Mouse (Mus musculus): ENCODE measurements around the gene Basp1. TPM values are rescaled to one million over a fixed set of nuclear protein-coding genes. Genes with fewer than 3 reads are reported as not detected.
"Not testable (repeated sequence)": the region's sequence is repeated elsewhere in the genome, so short reads cannot be mapped to it uniquely, and the experiment has no call there.

The Basp1 gene
- polyA plus RNA-seq (2011; ENCODE audit: insufficient read depth, insufficient read length, low replicate concordance, missing spikeins), result 4.5 and 6.5 TPM in 2 replicates

DNA sequence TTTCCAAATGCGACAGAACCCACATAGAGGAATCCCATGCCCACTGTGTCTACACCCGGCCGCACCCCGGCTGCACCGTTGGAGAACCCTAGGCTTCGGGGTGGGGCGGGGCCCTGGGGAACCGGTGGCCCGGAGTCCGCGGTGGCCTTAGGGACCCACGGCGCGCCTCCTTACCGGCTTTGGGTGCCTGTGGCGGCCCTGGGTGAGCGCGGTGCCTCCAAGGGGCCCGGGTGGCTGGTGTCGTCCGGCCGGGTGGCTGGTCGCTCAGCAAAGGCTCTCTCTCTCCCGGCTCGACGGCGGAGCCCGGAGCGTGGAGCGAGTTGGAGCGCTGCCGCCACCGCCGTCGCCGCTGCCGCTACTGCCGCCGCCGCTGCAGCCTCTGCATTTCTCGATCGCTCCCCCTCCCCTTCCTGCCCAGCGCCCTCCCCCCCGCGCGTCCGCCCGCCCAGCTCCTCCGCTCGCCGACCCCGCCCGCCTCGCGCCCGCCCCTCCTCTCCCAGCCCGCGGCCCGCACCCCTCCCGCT lies at the start of gene Basp1:
Gene Basp1, minus strand, starts transcription at position 387 of the 524 bp plus-strand sequence.
- H3K4me1 ChIP-seq (ENCODE audit: control insufficient read depth, insufficient read depth, low read length), result no peaks in the 10 kb centered on the region
- whole genome bisulfite sequencing, result 2% methylated on average over 37 of the region's 60 CpGs
- TF ChIP-seq CTCF (IDR thresholded peaks at IDR 0.05; ENCODE audit: control insufficient read depth, insufficient read depth, low read length) (no peak), POLR2A (IDR thresholded peaks at IDR 0.05; ENCODE audit: borderline replicate concordance, control insufficient read depth, low read depth, low read length) (no peak)
- no peak within 1 kb of the TSS; the same call in 1 of the 2 replicates for H3K27ac ChIP-seq (ENCODE audit: control insufficient read depth, insufficient read depth, low read depth, low read length, poor library complexity)
- H3K4me3 ChIP-seq (replicated peaks; ENCODE audit: control insufficient read depth, low read depth, low read length), result peak within 1 kb of the TSS; percentile 51

DNA sequence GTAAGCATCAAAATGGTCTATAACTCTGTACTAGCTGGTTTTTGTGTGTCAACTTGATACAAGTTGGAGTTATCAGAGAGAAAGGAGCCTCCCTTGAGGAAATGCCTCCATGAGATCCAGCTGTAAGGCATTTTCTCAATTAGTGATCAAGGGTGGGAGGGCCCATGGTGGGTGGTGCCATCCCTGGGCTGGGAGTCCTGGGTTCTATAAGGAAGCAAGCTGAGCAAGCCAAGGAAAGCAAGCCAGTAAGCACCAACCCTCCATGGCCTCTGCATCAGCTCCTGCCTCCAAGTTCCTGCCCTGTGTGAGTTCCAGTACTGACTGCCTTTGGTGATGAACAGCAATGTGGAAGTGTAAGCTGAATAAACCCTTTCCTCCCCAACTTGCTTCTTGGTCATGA lies 49.5 kb upstream of the Basp1 start:
- H3K27ac ChIP-seq (ENCODE audit: control insufficient read depth, insufficient read depth, low read depth, low read length, poor library complexity); H3K4me1 ChIP-seq (ENCODE audit: control insufficient read depth, insufficient read depth, low read length); H3K4me3 ChIP-seq (replicated peaks; ENCODE audit: control insufficient read depth, low read depth, low read length): not testable (repeated sequence)

DNA sequence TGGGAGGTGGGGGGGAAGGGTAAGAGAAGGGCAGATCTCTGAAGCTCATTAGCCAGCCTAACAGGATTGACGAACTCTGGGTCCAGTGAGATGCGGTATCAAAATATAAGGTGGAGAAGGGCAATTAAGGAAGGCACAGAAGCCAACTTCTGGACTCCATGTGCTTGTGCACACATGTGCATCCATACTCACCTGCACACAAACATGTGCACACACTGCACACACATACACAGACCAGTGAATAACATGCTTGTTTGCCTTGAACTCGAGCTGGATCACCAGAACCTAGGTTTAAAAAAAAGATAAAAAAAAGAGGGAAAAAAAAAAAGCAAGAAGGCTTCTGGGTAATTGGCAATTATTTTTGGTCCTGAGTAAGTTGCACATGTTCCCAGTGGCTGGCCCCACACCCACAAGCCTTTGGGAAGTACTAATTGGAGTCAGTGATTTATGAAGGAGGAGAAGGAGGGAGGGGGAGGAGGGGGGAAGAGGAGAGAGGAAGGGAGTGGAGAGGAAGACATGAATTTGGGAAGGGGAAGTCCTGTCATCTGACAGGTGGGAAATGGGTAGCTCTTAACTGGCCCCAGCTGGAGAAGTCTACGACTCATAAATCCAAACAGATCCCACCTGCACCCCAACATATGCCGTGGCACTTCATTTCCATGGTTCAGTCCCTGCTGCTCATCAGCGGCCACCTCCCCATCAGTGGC lies 48.6 kb upstream of the Basp1 start:
- WGBS, result 73% methylated on average over 6 of the region's 6 CpGs
- TF ChIP-seq POLR2A (IDR thresholded peaks at IDR 0.05; ENCODE audit: borderline replicate concordance, control insufficient read depth, low read depth, low read length) (no peak), CTCF (IDR thresholded peaks at IDR 0.05; ENCODE audit: control insufficient read depth, insufficient read depth, low read length) (no peak)
- no peaks in the 10 kb centered on the region for H3K4me1 ChIP-seq (ENCODE audit: control insufficient read depth, insufficient read depth, low read length)
- H3K27ac ChIP-seq (ENCODE audit: control insufficient read depth, insufficient read depth, low read depth, low read length, poor library complexity), result no peak overlapping the region
- no peak overlapping the region for H3K4me3 ChIP-seq (replicated peaks; ENCODE audit: control insufficient read depth, low read depth, low read length)

DNA sequence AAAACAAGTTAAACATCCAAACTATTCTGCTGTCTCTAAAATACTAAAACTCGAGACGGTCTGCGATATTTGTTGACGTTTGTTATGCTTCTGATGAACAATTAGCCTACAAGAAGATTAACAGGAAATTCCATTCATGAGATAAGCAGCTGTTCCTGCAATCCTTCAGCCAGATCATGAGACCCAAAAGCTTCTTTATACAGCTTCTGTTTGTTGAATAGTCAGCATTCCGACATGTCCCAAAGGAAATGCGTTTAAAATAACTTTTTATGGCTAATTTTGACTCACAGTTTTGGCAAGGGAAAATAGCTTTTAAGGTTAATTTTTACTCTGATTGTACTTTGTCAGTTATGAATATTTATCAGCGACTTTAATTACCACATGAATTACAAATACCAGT lies 46.3 kb upstream of the Basp1 start:
- Histone ChIP-seq H3K4me1 (ENCODE audit: control insufficient read depth, insufficient read depth, low read length) (no peaks in the 10 kb centered on the region), H3K4me3 (replicated peaks; ENCODE audit: control insufficient read depth, low read depth, low read length) (no peak overlapping the region), H3K27ac (ENCODE audit: control insufficient read depth, insufficient read depth, low read depth, low read length, poor library complexity) (no peak overlapping the region)
- 74% methylated on average over 7 of the region's 7 CpGs for WGBS
- TF ChIP-seq POLR2A (IDR thresholded peaks at IDR 0.05; ENCODE audit: borderline replicate concordance, control insufficient read depth, low read depth, low read length) (no peak), CTCF (IDR thresholded peaks at IDR 0.05; ENCODE audit: control insufficient read depth, insufficient read depth, low read length) (no peak)

DNA sequence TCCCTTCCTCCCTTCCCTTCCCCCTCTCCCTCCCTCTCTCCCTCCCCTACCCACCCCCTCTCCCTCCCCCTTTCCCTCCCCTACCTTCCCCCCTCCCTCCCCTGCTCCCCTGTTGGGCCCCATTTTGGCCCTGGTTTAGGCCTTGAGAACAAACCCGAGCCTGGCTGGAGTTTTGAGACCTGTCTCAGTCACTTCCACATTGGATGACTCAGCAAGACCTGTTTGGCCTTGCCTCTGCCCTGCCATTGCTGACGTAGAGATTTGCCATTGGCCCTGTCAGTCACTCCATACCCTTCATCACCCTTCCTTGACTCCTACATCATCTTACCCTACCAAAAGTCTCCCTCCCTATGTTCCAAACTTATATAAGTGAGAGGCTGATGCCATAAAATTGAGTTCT lies 43.9 kb upstream of the Basp1 start:
- H3K27ac ChIP-seq (ENCODE audit: control insufficient read depth, insufficient read depth, low read depth, low read length, poor library complexity), result no peak overlapping the region
- WGBS, result 63% methylated on average over 2 of the region's 2 CpGs
- H3K4me3 ChIP-seq (replicated peaks; ENCODE audit: control insufficient read depth, low read depth, low read length), result no peak overlapping the region
- no peak for TF ChIP-seq POLR2A (IDR thresholded peaks at IDR 0.05; ENCODE audit: borderline replicate concordance, control insufficient read depth, low read depth, low read length)
- TF ChIP-seq CTCF (IDR thresholded peaks at IDR 0.05; ENCODE audit: control insufficient read depth, insufficient read depth, low read length), result no peak
- H3K4me1 ChIP-seq (ENCODE audit: control insufficient read depth, insufficient read depth, low read length), result no peaks in the 10 kb centered on the region

DNA sequence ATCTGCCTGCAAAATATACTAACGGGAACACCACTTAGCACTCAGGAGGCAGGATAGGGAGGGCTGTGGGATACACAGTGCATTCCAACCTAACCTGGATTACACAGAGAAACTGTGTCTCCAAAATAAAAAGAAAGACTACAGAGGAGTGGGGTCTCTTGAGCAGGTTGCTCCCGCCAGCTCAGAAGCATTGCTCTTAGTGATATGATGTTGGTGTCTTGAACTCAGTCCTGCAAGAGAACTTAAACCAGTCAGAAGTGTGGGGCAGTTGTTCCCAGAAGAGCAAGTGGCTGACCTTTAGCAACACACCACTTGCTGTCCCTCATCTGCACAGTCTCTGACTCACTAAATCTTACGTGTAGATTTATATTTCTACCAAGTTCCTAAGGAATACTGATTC lies 40.0 kb upstream of the Basp1 start:
- no peak for TF ChIP-seq CTCF (IDR thresholded peaks at IDR 0.05; ENCODE audit: control insufficient read depth, insufficient read depth, low read length)
- no peak for TF ChIP-seq POLR2A (IDR thresholded peaks at IDR 0.05; ENCODE audit: borderline replicate concordance, control insufficient read depth, low read depth, low read length)

DNA sequence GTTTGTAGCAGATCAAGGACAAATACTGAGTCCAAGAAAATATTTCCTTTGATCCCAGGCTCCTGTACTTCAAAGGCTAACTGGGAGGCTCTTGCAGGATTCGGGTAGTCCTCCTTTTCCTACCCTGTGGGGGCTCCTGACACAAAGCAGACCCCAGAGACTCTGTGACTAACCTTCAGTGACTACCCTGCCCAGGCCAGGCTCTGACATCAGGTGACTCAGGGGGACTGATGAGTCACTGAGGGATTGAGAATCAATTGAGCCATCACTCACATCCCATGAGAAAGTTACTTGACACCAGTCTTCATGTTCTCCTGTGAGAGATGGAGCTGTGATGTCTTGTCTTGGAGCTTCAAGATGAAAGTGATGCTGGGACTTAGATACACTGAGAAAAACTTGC lies 35.8 kb upstream of the Basp1 start:
- TF ChIP-seq CTCF (IDR thresholded peaks at IDR 0.05; ENCODE audit: control insufficient read depth, insufficient read depth, low read length) (no peak), POLR2A (IDR thresholded peaks at IDR 0.05; ENCODE audit: borderline replicate concordance, control insufficient read depth, low read depth, low read length) (no peak)
- no peak overlapping the region for H3K27ac ChIP-seq (ENCODE audit: control insufficient read depth, insufficient read depth, low read depth, low read length, poor library complexity)
- WGBS, result 64% methylated on average over 1 of the region's 1 CpGs
- H3K4me1 ChIP-seq (ENCODE audit: control insufficient read depth, insufficient read depth, low read length), result no peaks in the 10 kb centered on the region
- H3K4me3 ChIP-seq (replicated peaks; ENCODE audit: control insufficient read depth, low read depth, low read length), result no peak overlapping the region

More for the DNA sequence above, 40.0 kb upstream of the Basp1 start:
- Histone ChIP-seq H3K27ac (ENCODE audit: control insufficient read depth, insufficient read depth, low read depth, low read length, poor library complexity) (no peak overlapping the region), H3K4me1 (ENCODE audit: control insufficient read depth, insufficient read depth, low read length) (no peaks in the 10 kb centered on the region), H3K4me3 (replicated peaks; ENCODE audit: control insufficient read depth, low read depth, low read length) (no peak overlapping the region)
- WGBS, result 85% methylated on average over 3 of the region's 3 CpGs

DNA sequence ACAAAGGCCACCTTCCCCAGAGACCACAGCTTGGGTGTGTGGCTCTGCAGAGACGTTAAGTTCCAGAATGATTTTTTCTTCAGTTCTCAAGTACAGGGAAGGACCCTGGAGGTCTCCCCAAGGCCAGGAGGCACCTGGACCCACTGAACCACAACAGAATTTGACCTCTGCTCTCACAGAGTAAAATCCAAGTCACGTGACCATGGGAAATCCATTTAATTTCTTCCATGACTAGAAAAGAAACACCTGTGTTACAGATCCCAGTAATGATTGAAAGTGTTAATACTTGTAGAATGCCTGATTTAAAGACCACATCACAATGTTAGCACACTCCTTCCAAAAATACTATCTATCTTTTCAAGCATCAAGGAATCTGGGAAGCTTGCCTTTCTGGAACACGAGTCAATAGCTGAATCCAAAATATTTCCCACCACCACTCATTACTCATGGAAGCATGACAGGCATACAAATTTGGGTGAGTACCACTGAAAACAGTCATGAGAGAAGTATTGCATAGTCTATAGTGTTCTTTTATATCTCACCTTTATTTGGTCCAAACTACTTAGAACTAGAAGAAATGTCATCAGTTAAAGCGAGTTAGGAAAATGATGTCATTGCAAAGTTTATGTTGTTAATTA lies 35.3 kb upstream of the Basp1 start:
- Histone ChIP-seq H3K4me3 (replicated peaks; ENCODE audit: control insufficient read depth, low read depth, low read length) (no peak overlapping the region), H3K4me1 (ENCODE audit: control insufficient read depth, insufficient read depth, low read length) (no peaks in the 10 kb centered on the region), H3K27ac (ENCODE audit: control insufficient read depth, insufficient read depth, low read depth, low read length, poor library complexity) (no peak overlapping the region)
- WGBS, result 76% methylated on average over 4 of the region's 4 CpGs
- TF ChIP-seq POLR2A (IDR thresholded peaks at IDR 0.05; ENCODE audit: borderline replicate concordance, control insufficient read depth, low read depth, low read length) (no peak), CTCF (IDR thresholded peaks at IDR 0.05; ENCODE audit: control insufficient read depth, insufficient read depth, low read length) (no peak)
